Mouse (Mus musculus) cortical plate, adult 2 months (tissue): Measurements from ENCODE around the gene Ntn3. TPM values are rescaled to one million over a fixed set of nuclear protein-coding genes. Genes with fewer than 3 reads are reported as not detected.

ENCODE experiments used
- H3K27ac ChIP-seq: fragments of 200-500 bp; 2 replicates; pipeline ENCODE4 v1.5.1; 2012; ENCODE audit warnings: low read length, control low read depth, inconsistent platforms; ENCODE audit not compliant: insufficient read depth
- H3K4me1 ChIP-seq: fragments of 200-500 bp; 2 replicates; pipeline ENCODE4 v1.6.1; 2011; ENCODE audit warnings: low read length; ENCODE audit not compliant: control insufficient read depth, insufficient read depth
- H3K4me3 ChIP-seq: fragments of 200-500 bp; 2 replicates; pipeline ENCODE4 v1.5.1; 2011; ENCODE audit warnings: mild to moderate bottlenecking, low read length, control low read depth; ENCODE audit not compliant: insufficient read depth
- CTCF ChIP-seq: fragments of 200-500 bp; IDR thresholded peaks from 2 replicates; pipeline ENCODE4 v1.5.1; 2011; ENCODE audit warnings: mild to moderate bottlenecking, control low read depth, low read length; ENCODE audit not compliant: insufficient read depth; ENCODE audit errors: extremely low read depth
- POLR2A ChIP-seq: fragments of 200-500 bp; IDR thresholded peaks from 2 replicates; pipeline ENCODE4 v1.6.1; 2011; ENCODE audit warnings: mild to moderate bottlenecking, low read length, control low read depth; ENCODE audit not compliant: insufficient read depth; ENCODE audit errors: extremely low read depth
- polyA plus RNA-seq: library from polyadenylated mRNA; depleted of rRNA; stranded (reverse); fragments of >200 nt; gene quantifications from 2 replicates; pipeline ENCODE4 v1.2.3, GENCODE M21; 2012

Ntn3 gene
- polyA plus RNA-seq, 1 experiment = 5.5 TPM

DNA sequence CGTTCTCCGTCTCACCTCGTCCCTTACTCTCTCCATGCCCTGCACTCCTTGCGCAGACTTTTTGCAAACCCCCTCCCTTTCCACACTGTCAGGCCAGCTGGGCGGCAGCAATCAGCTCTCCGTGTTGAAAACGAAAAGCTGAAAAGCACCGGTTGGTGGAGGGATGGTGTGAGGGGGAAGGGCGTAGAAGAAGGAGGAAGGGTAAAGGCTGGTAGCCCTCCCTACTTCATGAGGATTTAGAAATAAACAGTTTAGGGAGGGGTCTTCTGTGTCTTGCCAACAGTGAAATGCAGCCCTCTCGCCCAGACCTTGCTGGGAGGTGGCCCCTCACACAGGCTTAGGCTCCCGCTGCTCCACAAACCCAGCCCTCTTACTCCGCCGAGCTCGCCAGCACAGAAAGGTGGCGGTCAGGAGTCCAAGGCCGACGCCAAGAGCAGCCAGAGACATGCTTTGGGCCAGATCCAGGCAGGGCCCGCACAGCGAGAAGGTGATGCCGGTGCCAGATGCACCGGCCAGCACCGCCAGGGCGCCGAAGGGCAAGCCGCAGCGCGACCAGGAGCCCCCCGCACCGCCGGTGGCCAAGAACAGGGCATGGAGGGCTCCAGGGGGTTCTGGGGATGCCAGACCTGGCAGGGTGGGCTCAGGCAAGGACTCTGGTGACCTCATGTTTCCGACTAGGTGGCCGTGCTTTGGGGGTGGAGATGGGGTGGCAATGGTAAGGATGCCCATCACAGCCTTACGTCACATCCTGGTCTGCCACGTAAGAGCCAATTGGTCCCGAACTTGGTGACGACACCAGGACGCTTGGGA lies 2.5 kb upstream of the Ntn3 start:
- Histone ChIP-seq H3K4me1 (peaks cover 7% of the 10 kb centered on the region), H3K27ac (peak overlapping the region; percentile 87), H3K4me3 (peak overlapping the region; percentile 37)
- no peak for TF ChIP-seq CTCF
- peak; percentile 85 for TF ChIP-seq POLR2A

- Histone ChIP-seq H3K27ac (no peak overlapping the region), H3K4me1 (peaks cover 10% of the 10 kb centered on the region)
- TF ChIP-seq CTCF = no peak
- no peak for TF ChIP-seq POLR2A
Measured at GRCm38 (mm10) chr17:24210591-24210990, 1.3 kb upstream of the Ntn3 start.

GRCm38 (mm10) chr17:24209916-24210240 lies 547 bp upstream of the Ntn3 start:
- Histone ChIP-seq H3K27ac (peak overlapping the region; percentile 14; the same call in 1 of the 2 replicates), H3K4me1 (peaks cover 10% of the 10 kb centered on the region), H3K4me3 (no peak overlapping the region)
- TF ChIP-seq POLR2A (no peak), CTCF (no peak)

More at GRCm38 (mm10) chr17:24210591-24210990, 1.3 kb upstream of the Ntn3 start:
- H3K4me3 ChIP-seq = no peak overlapping the region

DNA sequence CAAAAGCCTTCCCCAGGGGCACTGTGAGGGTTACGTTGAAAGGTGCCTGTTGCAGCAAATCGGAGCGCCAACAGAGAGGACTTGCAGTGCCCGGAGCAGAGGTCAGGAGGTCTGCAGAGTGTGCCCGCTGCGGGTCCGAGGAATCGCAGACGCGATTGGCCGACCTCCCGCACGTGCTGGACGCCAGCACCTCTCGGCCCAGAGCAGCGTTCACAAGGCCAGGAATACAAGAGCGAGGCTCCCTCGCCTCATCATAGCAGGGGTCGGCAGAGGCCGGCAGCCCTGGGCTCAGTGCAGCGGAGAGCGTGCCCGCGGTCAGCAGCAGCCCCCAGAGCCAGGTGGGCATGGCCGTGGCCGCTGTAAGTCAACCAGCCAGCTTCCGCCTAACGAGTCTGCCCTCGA lies 689 bp downstream of the Ntn3 start:
- peaks cover 10% of the 10 kb centered on the region for H3K4me1 ChIP-seq
- TF ChIP-seq CTCF (no peak), POLR2A (no peak)
- peak overlapping the region; percentile 31 for H3K4me3 ChIP-seq
- peak overlapping the region; percentile 94 for H3K27ac ChIP-seq

GRCm38 (mm10) chr17:24207768-24208640 lies 1.3 kb downstream of the Ntn3 start:
- TF ChIP-seq CTCF (no peak), POLR2A (no peak)
- peak overlapping the region; percentile 94 for H3K27ac ChIP-seq
- H3K4me3 ChIP-seq = peak overlapping the region; percentile 31; the same call in 1 of the 2 replicates
- H3K4me1 ChIP-seq = peaks cover 10% of the 10 kb centered on the region

DNA sequence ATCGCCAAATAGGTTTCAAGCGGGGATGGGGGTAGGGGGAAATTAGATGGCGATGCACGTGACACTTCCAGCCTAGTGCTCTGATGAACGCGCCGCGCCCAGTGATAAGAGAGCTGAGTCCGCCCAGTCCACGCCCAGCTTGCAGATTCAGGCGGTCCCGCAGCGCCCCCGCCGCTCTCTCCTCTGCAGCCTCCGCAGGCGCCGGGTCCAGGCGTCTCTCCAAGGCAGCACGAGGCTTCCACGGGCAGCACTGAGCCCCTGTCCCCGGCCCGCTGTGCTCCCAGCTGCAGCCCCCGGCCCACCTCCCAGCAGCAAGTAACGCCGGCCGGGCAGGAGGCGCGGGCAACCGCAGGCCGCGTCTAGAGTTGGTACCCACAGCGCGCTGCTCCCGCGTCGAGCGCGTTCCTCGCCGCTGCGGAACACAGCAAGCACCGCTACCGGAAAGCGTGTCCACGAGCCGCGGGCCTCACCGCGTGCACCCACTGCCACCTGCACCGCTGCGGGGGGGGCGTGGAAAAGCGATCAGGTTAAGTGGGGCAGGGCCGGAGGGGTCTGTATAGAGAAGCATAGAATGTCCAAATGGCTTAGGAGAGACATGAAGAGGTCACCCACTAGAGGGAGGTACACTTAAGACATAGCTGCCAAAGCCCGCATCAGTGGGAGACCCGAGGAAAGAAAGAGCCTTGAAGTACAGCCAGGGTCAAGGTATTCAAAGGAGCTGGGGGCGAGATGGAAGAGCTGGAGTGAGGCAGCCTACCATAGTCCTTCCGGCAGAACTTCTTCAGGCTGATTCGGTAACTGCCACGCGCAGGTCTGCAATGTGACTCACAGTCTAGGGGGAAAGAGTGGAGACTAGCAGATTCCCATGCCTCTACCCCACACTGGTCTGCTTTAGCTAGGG lies 2.6 kb downstream of the Ntn3 start:
- peaks cover 10% of the 10 kb centered on the region for H3K4me1 ChIP-seq
- H3K27ac ChIP-seq = peak overlapping the region; percentile 82
- TF ChIP-seq POLR2A = 0 out of 2 replicates have a peak, but pooled peaks have one; percentile 33
- no peak for TF ChIP-seq CTCF
- peak overlapping the region; percentile 7 for H3K4me3 ChIP-seq

GRCm38 (mm10) chr17:24205908-24206361 lies 3.4 kb downstream of the Ntn3 start:
- H3K4me1 ChIP-seq = peaks cover 10% of the 10 kb centered on the region
- TF ChIP-seq CTCF (no peak), POLR2A (no peak)
- H3K4me3 ChIP-seq = peak overlapping the region; percentile 68
- H3K27ac ChIP-seq = peak overlapping the region; percentile 25

DNA sequence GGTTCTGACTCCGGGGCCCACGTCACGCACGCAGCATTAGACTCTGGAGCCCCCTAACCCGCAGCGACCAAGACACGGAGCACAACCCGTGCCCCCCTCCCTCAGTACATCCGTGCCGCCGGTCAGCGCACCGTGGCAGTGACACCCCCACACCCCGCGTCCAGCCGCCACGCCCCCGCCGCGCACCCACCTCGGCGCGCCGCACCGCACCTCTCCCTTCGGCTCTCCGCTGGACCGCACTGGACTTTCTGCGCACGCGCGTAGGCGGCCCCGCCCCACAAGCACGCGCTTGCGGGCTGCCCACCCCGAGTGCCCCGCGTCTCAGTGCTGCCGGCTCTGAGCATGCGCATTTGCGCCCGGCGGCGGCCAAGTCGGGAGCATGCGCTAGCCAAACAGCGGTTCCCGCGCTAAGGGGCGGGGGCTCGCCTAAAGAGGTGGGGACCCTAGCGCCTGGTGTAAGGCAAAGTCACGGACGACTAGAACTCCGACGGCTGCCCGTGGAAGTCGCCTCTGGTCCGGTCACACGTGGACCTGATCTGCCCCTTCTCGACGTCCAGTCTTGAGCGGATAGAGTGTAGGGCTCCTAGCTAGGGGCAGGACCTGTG lies 3.9 kb downstream of the Ntn3 start, which contains the start of gene Tbc1d24:
Gene Tbc1d24, minus strand, starts transcription at position 279 of the 605 bp plus-strand sequence.
- peak within 1 kb of the TSS; percentile 25 for H3K27ac ChIP-seq
- peak; percentile 57; the same call in 1 of the 2 replicates for TF ChIP-seq POLR2A
- no peak for TF ChIP-seq CTCF
- peak within 1 kb of the TSS; percentile 68 for H3K4me3 ChIP-seq
- H3K4me1 ChIP-seq = peaks cover 14% of the 10 kb centered on the region
